Mouse (Mus musculus): ENCODE results near the gene Fxyd7. TPM values are rescaled to one million over a fixed set of nuclear protein-coding genes. Genes with fewer than 3 reads are reported as not detected.

Gene Fxyd7
- total RNA-seq, 1 experiment from 2014 or later = 0.55 TPM

GRCm38 (mm10) chr7:31076492-31076891 lies 25.2 kb upstream of the Fxyd7 start, which contains the start of gene Fxyd3:
Gene Fxyd3 (minus strand): TSS chr7:31076704.
- no peak for DNase-seq

GRCm38 (mm10) chr7:31074713-31075069 lies 23.4 kb upstream of the Fxyd7 start:
- no peak for DNase-seq

GRCm38 (mm10) chr7:31074061-31074712 lies 22.9 kb upstream of the Fxyd7 start:
- DNase-seq = no peak

GRCm38 (mm10) chr7:31073546-31073945 lies 22.3 kb upstream of the Fxyd7 start:
- DNase-seq = no peak

- no peak for DNase-seq
These were observed 21.1 kb upstream of the Fxyd7 start for GRCm38 (mm10) chr7:31072326-31072725.

- DNase-seq = no peak
These were observed 19.1 kb upstream of the Fxyd7 start for GRCm38 (mm10) chr7:31070324-31070723.

GRCm38 (mm10) chr7:31069491-31069890 lies 18.2 kb upstream of the Fxyd7 start:
- DNase-seq = no peak

GRCm38 (mm10) chr7:31067836-31068235 lies 16.6 kb upstream of the Fxyd7 start:
- DNase-seq = no peak

GRCm38 (mm10) chr7:31063074-31063560 lies 11.8 kb upstream of the Fxyd7 start:
- DNase-seq = no peak

- DNase-seq = no peak
These were observed 9.3 kb upstream of the Fxyd7 start for GRCm38 (mm10) chr7:31060621-31061010.

GRCm38 (mm10) chr7:31059919-31060620 lies 8.8 kb upstream of the Fxyd7 start:
- no peak for DNase-seq

GRCm38 (mm10) chr7:31059108-31059507 lies 7.8 kb upstream of the Fxyd7 start, which contains the start of gene Lgi4:
Gene Lgi4 (plus strand): TSS chr7:31059342.
- DNase-seq = peak; percentile 83

GRCm38 (mm10) chr7:31058211-31058610 lies 6.9 kb upstream of the Fxyd7 start:
- no peak for DNase-seq

- no peak for DNase-seq
These were observed 6.5 kb upstream of the Fxyd7 start for GRCm38 (mm10) chr7:31057730-31058129.

- no peak for DNase-seq
These were observed 5.8 kb upstream of the Fxyd7 start, which contains the start of gene Fxyd1 for GRCm38 (mm10) chr7:31057071-31057470. Gene Fxyd1 (minus strand): TSS chr7:31057199.

GRCm38 (mm10) chr7:31056448-31056847 lies 5.2 kb upstream of the Fxyd7 start:
- no peak for DNase-seq

- DNase-seq = no peak
These were observed 4.6 kb upstream of the Fxyd7 start for GRCm38 (mm10) chr7:31055883-31056282.

- DNase-seq = peak; percentile 75
These were observed 4.1 kb upstream of the Fxyd7 start for GRCm38 (mm10) chr7:31055354-31055824.

- peak; percentile 39 for DNase-seq
These were observed 3.5 kb upstream of the Fxyd7 start for GRCm38 (mm10) chr7:31054661-31055320.

GRCm38 (mm10) chr7:31053882-31054447 lies 2.7 kb upstream of the Fxyd7 start:
- DNase-seq = no peak

GRCm38 (mm10) chr7:31052636-31053434 lies 1.6 kb upstream of the Fxyd7 start:
- DNase-seq = no peak

- DNase-seq = no peak
These were observed 976 bp upstream of the Fxyd7 start for GRCm38 (mm10) chr7:31052251-31052635.

Measured in adrenal gland, postnatal 25 days (tissue).